Mouse (Mus musculus) neural tube, embryonic 11.5 days (tissue): ENCODE measurements around the gene Gimap8. TPM values are rescaled to one million over a fixed set of nuclear protein-coding genes. Genes with fewer than 3 reads are reported as not detected.

ENCODE experiments used
- ATAC-seq: fragments of 200-750 bp; cut with Nextera tagmentation; 2 replicates; pipeline ENCODE4 v1.8.0; 2017; ENCODE audit warnings: moderate number of reproducible peaks, mild to moderate bottlenecking, moderate TSS enrichment, moderate library complexity; ENCODE audit not compliant: insufficient read depth, low FRiP score, low TSS enrichment
- DNase-seq: peaks from one replicate; pipeline ENCODE4 v3.0.0-alpha.2; 2015; ENCODE audit warnings: low spot score
- H3K27ac ChIP-seq: fragments of 300-500 bp; sonication (generic); 2 replicates; pipeline ENCODE4 v1.5.1; 2014; ENCODE audit warnings: low read depth, mild to moderate bottlenecking, low read length
- H3K27me3 ChIP-seq: fragments of 300-500 bp; sonication (generic); 2 replicates; pipeline ENCODE4 v1.6.1; 2014; ENCODE audit warnings: mild to moderate bottlenecking, low read length, mixed read lengths; ENCODE audit not compliant: control insufficient read depth, insufficient read depth
- H3K36me3 ChIP-seq: fragments of 300-500 bp; sonication (generic); 2 replicates; pipeline ENCODE4 v1.6.1; 2014; ENCODE audit warnings: mild to moderate bottlenecking, low read length, moderate library complexity, mixed read lengths; ENCODE audit not compliant: control insufficient read depth, insufficient read depth
- H3K4me1 ChIP-seq: fragments of 300-500 bp; sonication (generic); 2 replicates; pipeline ENCODE4 v1.6.1; 2014; ENCODE audit warnings: low read length, mixed read lengths; ENCODE audit not compliant: control insufficient read depth, insufficient read depth
- H3K4me2 ChIP-seq: fragments of 300-500 bp; sonication (generic); 2 replicates; pipeline ENCODE4 v1.6.1; 2014; ENCODE audit warnings: low read depth, mild to moderate bottlenecking, moderate library complexity
- H3K4me3 ChIP-seq: fragments of 300-500 bp; sonication (generic); 2 replicates; pipeline ENCODE4 v1.5.1; 2014; ENCODE audit warnings: low read depth, low read length
- H3K9ac ChIP-seq: fragments of 300-500 bp; sonication (generic); 2 replicates; pipeline ENCODE4 v1.6.1; 2014; ENCODE audit warnings: mild to moderate bottlenecking, low read length
- H3K9me3 ChIP-seq: fragments of 300-500 bp; sonication (generic); 2 replicates; pipeline ENCODE4 v1.6.1; 2016; ENCODE audit warnings: low read length; ENCODE audit not compliant: control insufficient read depth
- WGBS: fragments of 180-500 bp; shearing (Covaris S2); extraction: QIAGEN DNeasy Blood & Tissue Kit; methylation state at CpG from one replicate; pipeline ENCODE4 v1.1.7; 2014; 5-methylcytosine and 5-hydroxymethylcytosine counted together
- polyA plus RNA-seq: library from polyadenylated mRNA; unstranded; fragments of >200 nt; fragmentation: Nextera tagmentation; extraction: Ambion mirVana; gene quantifications from 2 replicates; pipeline ENCODE4 v1.2.1, GENCODE M21; 2014

Gene Gimap8
- polyA plus RNA-seq: 0.18 and 0.23 TPM in 2 replicates

- Histone ChIP-seq H3K4me2 (no peak within 1 kb of the TSS), H3K9ac (no peak within 1 kb of the TSS), H3K27ac (no peak within 1 kb of the TSS), H3K4me3 (no peak within 1 kb of the TSS), H3K9me3 (no peaks in the 10 kb centered on the region), H3K27me3 (no peaks in the 10 kb centered on the region), H3K4me1 (no peaks in the 10 kb centered on the region), H3K36me3 (no peaks in the 10 kb centered on the region)
- ATAC-seq (no peak), DNase-seq (peak; percentile 25)
- WGBS: 48% methylated on average over 3 of the region's 3 CpGs
Observed at GRCm38 (mm10) chr6:48646995-48647394, at the start of gene Gimap8. Gimap8 (plus strand) TSS chr6:48647234.

GRCm38 (mm10) chr6:48600594-48600993 lies 46.4 kb upstream of the Gimap8 start:
- Histone ChIP-seq H3K36me3 (peaks cover 33% of the 10 kb centered on the region), H3K27me3 (no peaks in the 10 kb centered on the region), H3K4me3 (no peak overlapping the region), H3K4me1 (0 out of 2 replicates have a peak, but pooled peaks cover 3% of the 10 kb centered on the region), H3K9me3 (0 out of 2 replicates have a peak, but pooled peaks cover 3% of the 10 kb centered on the region), H3K9ac (no peak overlapping the region), H3K4me2 (no peak overlapping the region), H3K27ac (no peak overlapping the region)
- ATAC-seq: no peak
- DNase-seq: no peak
- 95% methylated on average over 1 of the region's 1 CpGs for WGBS

- WGBS: 5% methylated on average over 42 of the region's 42 CpGs
- Histone ChIP-seq H3K27me3 (no peaks in the 10 kb centered on the region), H3K4me1 (0 out of 2 replicates have a peak, but pooled peaks cover 3% of the 10 kb centered on the region), H3K27ac (peak within 1 kb of the TSS; percentile 87), H3K9ac (peak within 1 kb of the TSS; percentile 84), H3K4me3 (peak within 1 kb of the TSS; percentile 55), H3K36me3 (peaks cover 24% of the 10 kb centered on the region), H3K9me3 (0 out of 2 replicates have a peak, but pooled peaks cover 3% of the 10 kb centered on the region), H3K4me2 (peak within 1 kb of the TSS; percentile 92)
- ATAC-seq (peak; percentile 100), DNase-seq (peak; percentile 97)
Observed at GRCm38 (mm10) chr6:48601271-48602079, 45.6 kb upstream of the Gimap8 start, which contains the start of gene Zfp775. Zfp775 (plus strand) TSS chr6:48602063.

- DNase-seq: no peak
- peak overlapping the region; percentile 87 for H3K27ac ChIP-seq
- 1% methylated on average over 28 of the region's 28 CpGs for WGBS
Observed at GRCm38 (mm10) chr6:48602080-48602741, 44.8 kb upstream of the Gimap8 start.

GRCm38 (mm10) chr6:48608124-48608523 lies 38.9 kb upstream of the Gimap8 start:
- Histone ChIP-seq H3K4me2 (no peak overlapping the region), H3K9me3 (no peaks in the 10 kb centered on the region), H3K27me3 (no peaks in the 10 kb centered on the region), H3K27ac (no peak overlapping the region), H3K4me1 (no peaks in the 10 kb centered on the region), H3K4me3 (no peak overlapping the region), H3K36me3 (no peaks in the 10 kb centered on the region), H3K9ac (no peak overlapping the region)
- WGBS: 60% methylated on average over 2 of the region's 2 CpGs
- no peak for DNase-seq
- no peak for ATAC-seq

More at GRCm38 (mm10) chr6:48602080-48602741, 44.8 kb upstream of the Gimap8 start:
- no peaks in the 10 kb centered on the region for H3K27me3 ChIP-seq
- peak; percentile 71 for ATAC-seq
- peak overlapping the region; percentile 84 for H3K9ac ChIP-seq
- 0 out of 2 replicates have a peak, but pooled peaks cover 2% of the 10 kb centered on the region for H3K9me3 ChIP-seq
- H3K36me3 ChIP-seq: peaks cover 17% of the 10 kb centered on the region
- H3K4me3 ChIP-seq: peak overlapping the region; percentile 55
- H3K4me1 ChIP-seq: 0 out of 2 replicates have a peak, but pooled peaks cover 3% of the 10 kb centered on the region
- peak overlapping the region; percentile 92 for H3K4me2 ChIP-seq

- Histone ChIP-seq H3K27ac (no peak overlapping the region), H3K36me3 (0 out of 2 replicates have a peak, but pooled peaks cover 5% of the 10 kb centered on the region), H3K4me2 (no peak overlapping the region), H3K9me3 (no peaks in the 10 kb centered on the region), H3K4me1 (no peaks in the 10 kb centered on the region), H3K27me3 (no peaks in the 10 kb centered on the region), H3K4me3 (no peak overlapping the region), H3K9ac (no peak overlapping the region)
- 64% methylated on average over 7 of the region's 7 CpGs for WGBS
- ATAC-seq: no peak
- no peak for DNase-seq
Observed at GRCm38 (mm10) chr6:48609512-48609911, 37.5 kb upstream of the Gimap8 start.

GRCm38 (mm10) chr6:48610657-48611056 lies 36.4 kb upstream of the Gimap8 start:
- Histone ChIP-seq H3K9me3 (no peaks in the 10 kb centered on the region), H3K27me3 (no peaks in the 10 kb centered on the region), H3K4me3 (no peak overlapping the region), H3K27ac (no peak overlapping the region), H3K4me1 (no peaks in the 10 kb centered on the region), H3K9ac (no peak overlapping the region), H3K36me3 (0 out of 2 replicates have a peak, but pooled peaks cover 5% of the 10 kb centered on the region), H3K4me2 (no peak overlapping the region)
- no peak for DNase-seq
- no peak for ATAC-seq
- WGBS: 82% methylated on average over 3 of the region's 3 CpGs

GRCm38 (mm10) chr6:48613464-48613863 lies 33.6 kb upstream of the Gimap8 start:
- WGBS: 91% methylated on average over 4 of the region's 4 CpGs

More at GRCm38 (mm10) chr6:48613464-48613863, 33.6 kb upstream of the Gimap8 start:
- Histone ChIP-seq H3K9me3 (no peaks in the 10 kb centered on the region), H3K27ac (no peak overlapping the region), H3K4me3 (no peak overlapping the region), H3K4me1 (no peaks in the 10 kb centered on the region), H3K36me3 (0 out of 2 replicates have a peak, but pooled peaks cover 5% of the 10 kb centered on the region), H3K4me2 (no peak overlapping the region), H3K9ac (no peak overlapping the region), H3K27me3 (no peaks in the 10 kb centered on the region)
- DNase-seq (no peak), ATAC-seq (no peak)
